Mouse (Mus musculus): Measurements from ENCODE around the gene Syne4. TPM values are rescaled to one million over a fixed set of nuclear protein-coding genes. Genes with fewer than 3 reads are reported as not detected.

Gene Syne4
- polyA plus RNA-seq, 1 experiment from 2014 or later: 29.2 TPM

DNA sequence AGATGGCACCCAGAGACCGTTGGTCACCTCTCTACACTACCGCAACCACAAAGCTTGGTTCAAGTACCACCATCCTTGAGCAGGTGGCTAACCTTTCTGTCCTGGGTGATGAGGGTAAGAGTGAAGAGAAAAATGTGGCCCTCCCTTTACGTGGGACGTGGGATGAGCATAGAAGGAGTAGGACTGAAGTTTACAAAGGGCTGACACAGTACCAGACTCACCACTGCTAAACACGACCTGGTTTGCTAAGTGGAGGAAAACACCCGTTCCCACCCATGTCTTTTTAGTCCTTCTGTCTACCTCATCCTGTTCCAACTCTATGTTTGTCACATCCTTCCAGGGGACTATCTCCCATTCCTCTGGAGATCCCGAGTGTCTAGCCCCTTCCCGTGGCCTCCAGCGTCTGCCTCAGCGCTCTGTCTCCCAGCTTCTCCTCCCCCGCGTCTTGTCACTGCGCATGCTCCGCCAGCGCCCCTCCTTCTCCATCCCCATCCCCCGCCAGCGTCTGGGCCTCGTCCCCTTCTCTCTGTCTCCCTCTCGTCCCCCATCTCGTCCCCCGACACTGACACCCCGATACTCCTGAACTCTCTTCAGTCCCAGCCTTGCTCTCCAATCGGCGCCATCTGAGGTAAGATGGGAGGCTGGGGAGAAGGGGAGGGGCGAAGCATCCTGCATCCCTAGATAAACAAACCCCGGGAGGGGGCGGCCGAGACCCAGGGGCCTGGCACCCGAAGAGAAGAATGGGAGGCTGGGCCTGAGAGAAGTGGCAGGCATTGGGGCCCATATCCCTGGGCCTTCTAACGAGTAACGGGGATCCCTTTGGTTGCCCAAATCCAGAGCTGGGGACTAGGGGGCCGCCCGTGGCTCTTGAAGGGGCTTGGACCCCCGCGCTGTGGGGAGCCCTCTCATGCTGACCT is 23.1 kb upstream of the Syne4 start, which contains the start of gene Clip3:
Gene Clip3, plus strand, starts transcription at position 514 of the 917 bp plus-strand sequence.
- H3K36me3 ChIP-seq (ENCODE audit: control insufficient read depth, insufficient read depth, low read length): peaks cover 8% of the 10 kb centered on the region; the same call in 1 of the 2 replicates
- peak within 1 kb of the TSS; percentile 60 for H3K4me2 ChIP-seq (ENCODE audit: low read depth, low read length, severe bottlenecking)
- H3K27ac ChIP-seq (ENCODE audit: low read depth, low read length): 0 out of 2 replicates have a peak within 1 kb of the TSS, but pooled peaks have one; percentile 13
- peaks cover 7% of the 10 kb centered on the region; the same call in 1 of the 2 replicates for H3K4me1 ChIP-seq (replicated peaks; ENCODE audit: control insufficient read depth, insufficient read depth, low read length)
- peak within 1 kb of the TSS; percentile 76 for H3K4me3 ChIP-seq (ENCODE audit: low read depth, low read length)
- DNase-seq (ENCODE audit: low spot score) (peak; percentile 91), ATAC-seq (replicated peaks; ENCODE audit: low FRiP score) (peak; percentile 83)
- no peaks in the 10 kb centered on the region for H3K9me3 ChIP-seq (ENCODE audit: control insufficient read depth, low read length)
- no peaks in the 10 kb centered on the region for H3K27me3 ChIP-seq (ENCODE audit: control insufficient read depth, insufficient read depth, low read length)
- peak within 1 kb of the TSS; percentile 92 for H3K9ac ChIP-seq (ENCODE audit: low read length)
- WGBS: 7% methylated on average over 35 of the region's 35 CpGs

DNA sequence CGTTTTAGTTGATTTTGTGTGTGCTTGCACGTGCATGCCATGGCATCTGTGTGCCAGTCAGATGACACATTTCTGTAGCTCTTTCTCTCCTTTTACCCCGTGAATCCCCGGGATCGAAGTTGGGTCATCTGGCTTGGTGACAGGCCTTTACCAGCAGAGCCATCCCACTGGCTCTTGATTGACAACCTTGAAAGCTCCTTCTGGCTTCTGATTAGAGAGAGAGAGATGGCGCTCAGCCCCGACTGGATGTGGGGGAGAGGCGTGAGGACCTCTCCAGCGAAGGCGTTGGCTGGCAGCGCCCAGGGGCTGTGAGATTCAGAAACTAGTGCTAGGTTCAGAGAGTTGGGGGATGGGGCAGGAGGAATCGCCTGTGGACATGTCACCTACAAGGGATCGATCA is 20.8 kb upstream of the Syne4 start:
- no peak for DNase-seq (ENCODE audit: low spot score)
- 86% methylated on average over 13 of the region's 13 CpGs for WGBS

DNA sequence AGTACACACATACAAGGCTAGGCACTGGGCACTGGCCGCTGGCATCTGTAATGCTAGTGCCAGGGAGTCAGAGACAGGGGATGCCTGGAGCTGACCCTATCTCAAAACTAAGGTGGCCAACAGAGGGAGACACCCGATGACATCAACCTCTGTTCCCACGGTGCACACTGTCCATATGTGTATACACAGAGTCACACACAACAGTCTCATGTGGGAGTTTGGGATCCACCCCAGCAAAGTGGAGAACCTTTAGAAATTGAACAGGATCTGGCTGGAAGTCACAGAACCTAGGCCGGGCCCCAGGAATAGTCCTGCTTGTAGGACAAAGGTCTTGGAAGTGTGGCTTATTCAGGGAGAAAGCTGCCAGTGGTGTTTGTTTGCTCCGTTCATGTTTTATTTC is 20.3 kb upstream of the Syne4 start:
- no peak overlapping the region for H3K4me2 ChIP-seq (ENCODE audit: low read depth, low read length, severe bottlenecking)
- H3K36me3 ChIP-seq (ENCODE audit: control insufficient read depth, insufficient read depth, low read length): peaks cover 11% of the 10 kb centered on the region
- H3K9me3 ChIP-seq (ENCODE audit: control insufficient read depth, low read length): no peaks in the 10 kb centered on the region
- H3K27ac ChIP-seq (ENCODE audit: low read depth, low read length): no peak overlapping the region
- WGBS: 92% methylated on average over 5 of the region's 5 CpGs
- H3K27me3 ChIP-seq (ENCODE audit: control insufficient read depth, insufficient read depth, low read length): no peaks in the 10 kb centered on the region
- ATAC-seq (replicated peaks; ENCODE audit: low FRiP score) (no peak), DNase-seq (ENCODE audit: low spot score) (no peak)
- H3K9ac ChIP-seq (ENCODE audit: low read length): no peak overlapping the region
- H3K4me3 ChIP-seq (ENCODE audit: low read depth, low read length): no peak overlapping the region
- H3K4me1 ChIP-seq (replicated peaks; ENCODE audit: control insufficient read depth, insufficient read depth, low read length): peaks cover 7% of the 10 kb centered on the region; the same call in 1 of the 2 replicates

More for the DNA sequence above, 20.8 kb upstream of the Syne4 start:
- H3K9me3 ChIP-seq (ENCODE audit: control insufficient read depth, low read length): no peaks in the 10 kb centered on the region
- H3K4me2 ChIP-seq (ENCODE audit: low read depth, low read length, severe bottlenecking): no peak overlapping the region
- H3K27me3 ChIP-seq (ENCODE audit: control insufficient read depth, insufficient read depth, low read length): no peaks in the 10 kb centered on the region
- no peak for ATAC-seq (replicated peaks; ENCODE audit: low FRiP score)
- H3K9ac ChIP-seq (ENCODE audit: low read length): no peak overlapping the region
- peaks cover 7% of the 10 kb centered on the region; the same call in 1 of the 2 replicates for H3K4me1 ChIP-seq (replicated peaks; ENCODE audit: control insufficient read depth, insufficient read depth, low read length)
- no peak overlapping the region for H3K27ac ChIP-seq (ENCODE audit: low read depth, low read length)
- peaks cover 10% of the 10 kb centered on the region for H3K36me3 ChIP-seq (ENCODE audit: control insufficient read depth, insufficient read depth, low read length)
- H3K4me3 ChIP-seq (ENCODE audit: low read depth, low read length): no peak overlapping the region

DNA sequence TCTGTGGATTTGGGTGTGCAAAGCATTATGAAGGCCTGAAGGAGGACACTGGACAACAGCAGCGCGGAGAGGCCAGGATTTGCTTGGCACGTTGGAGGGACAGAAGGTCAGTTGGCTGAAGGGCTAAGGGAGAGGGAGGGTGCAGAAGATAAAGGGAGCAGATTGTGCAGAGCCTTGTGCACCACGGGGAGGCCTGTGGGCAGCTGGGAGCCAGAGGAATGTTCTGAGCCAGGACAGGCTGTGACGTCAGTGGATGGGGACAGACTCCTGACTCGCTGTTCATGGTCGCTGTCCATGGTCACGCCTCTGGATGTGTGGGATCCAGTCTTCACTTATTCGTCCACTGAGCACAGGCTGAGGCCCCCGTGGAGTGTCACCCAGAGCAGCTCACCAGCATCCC is 19.5 kb upstream of the Syne4 start:
- DNase-seq (ENCODE audit: low spot score) (no peak), ATAC-seq (replicated peaks; ENCODE audit: low FRiP score) (no peak)
- H3K4me1 ChIP-seq (replicated peaks; ENCODE audit: control insufficient read depth, insufficient read depth, low read length): peaks cover 7% of the 10 kb centered on the region; the same call in 1 of the 2 replicates
- peaks cover 11% of the 10 kb centered on the region for H3K36me3 ChIP-seq (ENCODE audit: control insufficient read depth, insufficient read depth, low read length)
- no peak overlapping the region for H3K9ac ChIP-seq (ENCODE audit: low read length)
- no peaks in the 10 kb centered on the region for H3K27me3 ChIP-seq (ENCODE audit: control insufficient read depth, insufficient read depth, low read length)
- H3K4me3 ChIP-seq (ENCODE audit: low read depth, low read length): no peak overlapping the region
- H3K4me2 ChIP-seq (ENCODE audit: low read depth, low read length, severe bottlenecking): no peak overlapping the region
- H3K27ac ChIP-seq (ENCODE audit: low read depth, low read length): no peak overlapping the region
- no peaks in the 10 kb centered on the region for H3K9me3 ChIP-seq (ENCODE audit: control insufficient read depth, low read length)
- 78% methylated on average over 10 of the region's 10 CpGs for WGBS

DNA sequence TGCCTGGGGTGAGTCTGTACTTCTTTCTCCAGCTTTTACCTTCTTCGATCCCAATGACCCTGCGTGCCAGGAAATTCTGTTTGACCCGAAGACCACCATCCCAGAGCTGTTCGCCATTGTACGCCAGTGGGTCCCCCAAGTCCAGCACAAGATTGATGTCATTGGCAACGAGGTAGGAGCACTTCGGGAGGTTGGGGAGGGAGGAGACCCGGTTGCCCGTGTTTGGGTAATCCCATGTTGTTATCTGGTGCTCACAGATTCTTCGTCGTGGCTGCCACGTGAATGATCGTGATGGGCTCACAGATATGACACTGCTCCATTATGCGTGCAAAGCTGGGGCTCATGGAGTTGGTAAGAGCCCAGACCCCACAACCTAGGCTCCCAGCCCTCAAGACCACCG is 17.8 kb upstream of the Syne4 start:
- Histone ChIP-seq H3K4me2 (ENCODE audit: low read depth, low read length, severe bottlenecking) (no peak overlapping the region), H3K9ac (ENCODE audit: low read length) (no peak overlapping the region), H3K27me3 (ENCODE audit: control insufficient read depth, insufficient read depth, low read length) (no peaks in the 10 kb centered on the region), H3K9me3 (ENCODE audit: control insufficient read depth, low read length) (no peaks in the 10 kb centered on the region), H3K4me3 (ENCODE audit: low read depth, low read length) (no peak overlapping the region), H3K4me1 (replicated peaks; ENCODE audit: control insufficient read depth, insufficient read depth, low read length) (0 out of 2 replicates have a peak, but pooled peaks cover 3% of the 10 kb centered on the region), H3K36me3 (ENCODE audit: control insufficient read depth, insufficient read depth, low read length) (peaks cover 11% of the 10 kb centered on the region), H3K27ac (ENCODE audit: low read depth, low read length) (no peak overlapping the region)
- ATAC-seq (replicated peaks; ENCODE audit: low FRiP score) (no peak), DNase-seq (ENCODE audit: low spot score) (no peak)
- WGBS: 95% methylated on average over 15 of the region's 15 CpGs

DNA sequence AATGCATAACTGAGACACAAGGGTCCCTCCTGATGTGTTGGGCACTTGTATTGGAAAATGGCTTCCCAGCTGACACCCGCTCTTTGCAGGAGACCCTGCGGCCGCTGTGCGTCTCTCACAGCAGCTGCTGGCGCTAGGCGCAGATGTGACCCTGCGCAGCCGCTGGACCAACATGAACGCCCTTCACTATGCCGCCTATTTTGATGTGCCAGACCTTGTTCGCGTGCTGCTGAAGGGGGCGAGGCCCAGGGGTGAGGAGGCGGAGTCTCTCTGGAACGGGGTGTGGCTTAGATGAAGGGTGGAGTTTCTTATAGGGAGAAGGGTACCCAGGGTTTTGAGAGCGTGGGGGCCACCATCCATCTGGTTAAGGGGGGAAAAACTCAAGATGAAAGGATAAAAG is 17.3 kb upstream of the Syne4 start:
- no peak for DNase-seq (ENCODE audit: low spot score)
- 83% methylated on average over 16 of the region's 16 CpGs for WGBS
- H3K36me3 ChIP-seq (ENCODE audit: control insufficient read depth, insufficient read depth, low read length): peaks cover 11% of the 10 kb centered on the region

DNA sequence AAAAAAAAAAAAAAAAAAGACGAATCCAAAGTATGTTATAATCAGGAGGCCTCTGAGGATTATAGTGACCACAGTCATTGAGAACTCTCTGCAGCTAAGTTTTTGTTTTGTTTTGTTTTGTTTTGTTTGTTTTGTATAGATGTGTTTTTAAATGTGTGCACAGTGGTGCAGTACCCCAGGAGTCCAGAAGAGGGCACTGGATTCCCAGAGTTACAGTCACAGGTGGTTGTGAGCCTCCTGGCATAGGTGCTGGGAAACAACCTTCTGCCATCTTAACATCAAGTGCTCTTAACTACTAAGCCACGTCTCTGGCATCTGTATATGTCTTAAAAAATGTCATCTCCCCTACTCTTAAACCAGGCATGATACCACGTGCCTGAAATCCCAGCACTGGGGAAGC is 13.7 kb upstream of the Syne4 start:
- WGBS: 50% methylated on average over 3 of the region's 3 CpGs
- Histone ChIP-seq H3K36me3 (ENCODE audit: control insufficient read depth, insufficient read depth, low read length) (peaks cover 15% of the 10 kb centered on the region), H3K4me1 (replicated peaks; ENCODE audit: control insufficient read depth, insufficient read depth, low read length) (no peaks in the 10 kb centered on the region), H3K4me2 (ENCODE audit: low read depth, low read length, severe bottlenecking) (no peak overlapping the region), H3K4me3 (ENCODE audit: low read depth, low read length) (no peak overlapping the region), H3K9me3 (ENCODE audit: control insufficient read depth, low read length) (no peaks in the 10 kb centered on the region), H3K27me3 (ENCODE audit: control insufficient read depth, insufficient read depth, low read length) (no peaks in the 10 kb centered on the region), H3K27ac (ENCODE audit: low read depth, low read length) (no peak overlapping the region), H3K9ac (ENCODE audit: low read length) (no peak overlapping the region)
- peak; percentile 66 for DNase-seq (ENCODE audit: low spot score)
- no peak for ATAC-seq (replicated peaks; ENCODE audit: low FRiP score)

More for the DNA sequence above, 17.3 kb upstream of the Syne4 start:
- Histone ChIP-seq H3K27me3 (ENCODE audit: control insufficient read depth, insufficient read depth, low read length) (no peaks in the 10 kb centered on the region), H3K4me3 (ENCODE audit: low read depth, low read length) (no peak overlapping the region), H3K27ac (ENCODE audit: low read depth, low read length) (no peak overlapping the region), H3K9me3 (ENCODE audit: control insufficient read depth, low read length) (no peaks in the 10 kb centered on the region), H3K9ac (ENCODE audit: low read length) (no peak overlapping the region), H3K4me1 (replicated peaks; ENCODE audit: control insufficient read depth, insufficient read depth, low read length) (0 out of 2 replicates have a peak, but pooled peaks cover 3% of the 10 kb centered on the region), H3K4me2 (ENCODE audit: low read depth, low read length, severe bottlenecking) (no peak overlapping the region)
- ATAC-seq (replicated peaks; ENCODE audit: low FRiP score): no peak

DNA sequence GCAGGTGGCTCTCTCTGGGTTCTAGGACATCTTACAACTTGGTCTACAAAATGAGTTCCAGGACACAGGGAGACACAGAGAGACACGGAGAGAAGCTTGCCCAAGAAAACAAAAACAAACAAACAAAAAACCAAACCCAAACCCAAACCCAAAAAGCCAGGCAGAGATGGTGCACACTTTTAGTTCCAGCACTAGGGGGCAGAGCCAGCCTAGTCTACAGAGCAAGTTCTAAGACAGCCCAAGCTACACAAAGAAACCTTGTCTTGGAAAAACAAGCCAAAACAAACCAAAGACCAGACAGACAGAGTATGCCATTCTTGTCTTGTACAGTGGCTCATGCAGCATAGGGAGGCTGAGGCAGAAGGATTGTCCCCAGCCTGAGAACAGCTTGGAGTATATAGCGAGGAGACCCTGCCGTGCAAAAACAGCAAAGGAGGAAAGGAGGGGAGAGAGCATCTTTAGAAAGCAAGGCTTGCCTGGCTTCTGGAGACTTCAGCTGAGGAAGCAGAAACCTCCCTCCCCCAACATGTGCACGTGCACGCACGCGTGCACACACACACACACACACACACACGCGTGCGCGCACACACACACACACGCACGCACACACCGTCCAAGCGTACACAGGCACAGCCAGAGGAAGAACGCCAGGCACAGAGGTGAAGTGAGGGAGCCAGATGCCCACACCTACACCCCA is 8.4 kb upstream of the Syne4 start:
- DNase-seq (ENCODE audit: low spot score): no peak
- Histone ChIP-seq H3K27ac (ENCODE audit: low read depth, low read length) (no peak overlapping the region), H3K4me3 (ENCODE audit: low read depth, low read length) (no peak overlapping the region), H3K4me2 (ENCODE audit: low read depth, low read length, severe bottlenecking) (no peak overlapping the region), H3K27me3 (ENCODE audit: control insufficient read depth, insufficient read depth, low read length) (no peaks in the 10 kb centered on the region), H3K4me1 (replicated peaks; ENCODE audit: control insufficient read depth, insufficient read depth, low read length) (peaks cover 9% of the 10 kb centered on the region), H3K9me3 (ENCODE audit: control insufficient read depth, low read length) (no peaks in the 10 kb centered on the region), H3K36me3 (ENCODE audit: control insufficient read depth, insufficient read depth, low read length) (peaks cover 12% of the 10 kb centered on the region; the same call in 1 of the 2 replicates), H3K9ac (ENCODE audit: low read length) (no peak overlapping the region)
- ATAC-seq (replicated peaks; ENCODE audit: low FRiP score): no peak
- WGBS: 94% methylated on average over 16 of the region's 16 CpGs
